Mouse (Mus musculus): Measurements from ENCODE around the gene Gnb4.

The Gnb4 gene

GRCm38 (mm10) chr3:32615376-32615775 is 1.0 kb downstream of the Gnb4 start:
- peak; percentile 71 for DNase-seq (ENCODE audit: low read depth, low spot score)

- peak; percentile 38 for DNase-seq (ENCODE audit: low read depth, low spot score)
These were observed 1.6 kb downstream of the Gnb4 start for GRCm38 (mm10) chr3:32614786-32615185.

- DNase-seq (ENCODE audit: low read depth, low spot score), result no peak
These were observed 4.7 kb downstream of the Gnb4 start for GRCm38 (mm10) chr3:32611606-32612170.

GRCm38 (mm10) chr3:32610560-32610959 is 5.8 kb downstream of the Gnb4 start:
- DNase-seq (ENCODE audit: low read depth, low spot score), result peak; percentile 42

- DNase-seq (ENCODE audit: low read depth, low spot score), result no peak
These were observed 7.2 kb downstream of the Gnb4 start for GRCm38 (mm10) chr3:32609233-32609632.

- DNase-seq (ENCODE audit: low read depth, low spot score), result no peak
These were observed 15.3 kb downstream of the Gnb4 start for GRCm38 (mm10) chr3:32601055-32601454.

GRCm38 (mm10) chr3:32599328-32599727 is 17.1 kb downstream of the Gnb4 start:
- DNase-seq (ENCODE audit: low read depth, low spot score), result no peak

- no peak for DNase-seq (ENCODE audit: low read depth, low spot score)
These were observed 21.3 kb downstream of the Gnb4 start for GRCm38 (mm10) chr3:32595080-32595479.

- DNase-seq (ENCODE audit: low read depth, low spot score), result peak; percentile 14
These were observed 30.1 kb downstream of the Gnb4 start for GRCm38 (mm10) chr3:32586274-32586673.

- DNase-seq (ENCODE audit: low read depth, low spot score), result no peak
These were observed 32.9 kb downstream of the Gnb4 start for GRCm38 (mm10) chr3:32583489-32583888.

GRCm38 (mm10) chr3:32581911-32582310 is 34.5 kb downstream of the Gnb4 start:
- no peak for DNase-seq (ENCODE audit: low read depth, low spot score)

GRCm38 (mm10) chr3:32580738-32581137 is 35.6 kb downstream of the Gnb4 start:
- peak; percentile 68 for DNase-seq (ENCODE audit: low read depth, low spot score)

- no peak for DNase-seq (ENCODE audit: low read depth, low spot score)
These were observed 37.6 kb downstream of the Gnb4 start for GRCm38 (mm10) chr3:32578772-32579171.

GRCm38 (mm10) chr3:32575151-32575550 is 41.2 kb downstream of the Gnb4 start:
- no peak for DNase-seq (ENCODE audit: low read depth, low spot score)

- DNase-seq (ENCODE audit: low read depth, low spot score), result no peak
These were observed 42.5 kb downstream of the Gnb4 start for GRCm38 (mm10) chr3:32573881-32574280.

- DNase-seq (ENCODE audit: low read depth, low spot score), result no peak
These were observed 43.3 kb downstream of the Gnb4 start for GRCm38 (mm10) chr3:32573086-32573485.

- no peak for DNase-seq (ENCODE audit: low read depth, low spot score)
These were observed 53.0 kb downstream of the Gnb4 start for GRCm38 (mm10) chr3:32563401-32563800.

GRCm38 (mm10) chr3:32553061-32553460 is 63.3 kb downstream of the Gnb4 start:
- peak; percentile 55 for DNase-seq (ENCODE audit: low read depth, low spot score)

GRCm38 (mm10) chr3:32538091-32538490 is 78.3 kb downstream of the Gnb4 start:
- DNase-seq (ENCODE audit: low read depth, low spot score), result no peak

GRCm38 (mm10) chr3:32537556-32537955 is 78.8 kb downstream of the Gnb4 start:
- DNase-seq (ENCODE audit: low read depth, low spot score), result no peak

- DNase-seq (ENCODE audit: low read depth, low spot score), result no peak
These were observed 80.7 kb downstream of the Gnb4 start for GRCm38 (mm10) chr3:32535692-32536091.

Data from A20 (cell line).